Mouse (Mus musculus): ENCODE data around the gene Colca2. TPM values are rescaled to one million over a fixed set of nuclear protein-coding genes. Genes with fewer than 3 reads are reported as not detected.

Colca2 gene
- 1.0 and 2.2 TPM in 2 replicates for polyA plus RNA-seq (2012; rRNA removed)

DNA sequence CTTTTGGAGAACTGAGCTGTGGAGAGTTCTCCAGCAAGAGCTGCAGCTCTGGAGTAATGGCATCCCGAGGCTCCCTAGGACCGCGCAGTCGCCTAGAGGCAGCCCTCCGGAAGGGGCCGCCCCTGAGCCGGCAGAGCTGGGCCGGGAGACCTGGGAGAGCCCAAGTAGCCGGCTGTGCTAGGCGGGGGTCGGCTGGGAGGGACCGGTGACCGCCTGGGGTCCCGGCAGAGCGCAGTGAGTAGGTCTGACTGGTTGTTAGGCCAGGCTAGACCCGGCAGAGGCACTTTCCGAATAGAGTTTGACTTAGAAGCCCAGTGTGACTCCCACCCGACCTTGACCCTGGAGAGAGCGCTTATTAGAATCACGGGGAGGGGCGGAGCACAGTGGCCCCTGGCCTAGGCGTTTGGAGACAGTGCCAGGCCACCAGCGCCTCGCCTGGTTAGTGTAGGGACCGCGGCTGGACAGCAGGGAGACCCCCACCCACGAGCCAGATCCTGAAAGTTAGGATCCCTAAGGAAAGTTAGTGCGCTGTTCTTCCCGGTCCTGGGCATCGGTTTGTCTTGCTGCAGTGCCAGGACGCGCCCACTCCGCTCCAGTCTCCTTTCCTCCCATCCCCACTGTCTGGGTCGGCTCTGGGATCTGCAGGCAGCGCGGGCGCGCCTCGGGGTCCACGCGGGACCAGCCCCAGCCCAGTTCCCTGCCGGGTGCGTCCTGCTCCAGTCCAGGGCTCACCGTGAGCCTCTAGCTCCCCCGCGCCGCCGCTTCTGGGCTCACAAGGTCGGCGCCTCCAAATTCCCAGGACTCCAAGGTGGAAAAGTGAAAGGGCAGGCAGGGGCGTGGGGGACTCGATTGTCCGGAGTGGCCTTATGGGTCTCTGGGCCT lies at the start of gene Colca2:
Gene Colca2, minus strand, starts transcription at position 70 of the 882 bp plus-strand sequence.

Other genes with a start within 250 kb of the Colca2 start
- gene Btg4, start 217.7 kb downstream of the Colca2 start, polyA plus RNA-seq (2012; rRNA removed): not detected in 2 replicates
- gene Layn, start 201.5 kb downstream of the Colca2 start, polyA plus RNA-seq (2012; rRNA removed): 1.4 and 1.8 TPM in 2 replicates
- 0.08 and 0.12 TPM in 2 replicates for gene 4833427G06Rik, start 176.5 kb downstream of the Colca2 start, polyA plus RNA-seq (2012; rRNA removed)
- gene Gm32742, start 113.1 kb downstream of the Colca2 start, polyA plus RNA-seq (2012; rRNA removed): 0.02 and 0.04 TPM in 2 replicates
- gene Pou2af1, start 64.9 kb downstream of the Colca2 start, polyA plus RNA-seq (2012; rRNA removed): 0.01 and 0.09 TPM in 2 replicates
- gene 1810046K07Rik, start 50.3 kb upstream of the Colca2 start, polyA plus RNA-seq (2012; rRNA removed): not detected in 2 replicates

All from central nervous system, embryonic 11.5 days (tissue).